Mouse (Mus musculus) kidney, embryonic 16.5 days (tissue): ENCODE measurements around the gene Zdhhc22. TPM values are rescaled to one million over a fixed set of nuclear protein-coding genes. Genes with fewer than 3 reads are reported as not detected.

Experiments used
- ATAC-seq: fragments of 200-750 bp; cut with Nextera tagmentation; 2 replicates; pipeline ENCODE4 v1.8.0; 2017; ENCODE audit warnings: moderate TSS enrichment; ENCODE audit not compliant: low FRiP score, low TSS enrichment
- H3K27ac ChIP-seq: fragments of 300-500 bp; sonication (generic); 2 replicates; pipeline ENCODE4 v1.5.1; 2014; ENCODE audit warnings: low read length
- H3K27me3 ChIP-seq: fragments of 300-500 bp; sonication (generic); 2 replicates; pipeline ENCODE4 v1.6.1; 2014; ENCODE audit warnings: low read length, control low read depth, mixed read lengths; ENCODE audit not compliant: insufficient read depth
- H3K36me3 ChIP-seq: fragments of 300-500 bp; sonication (generic); 2 replicates; pipeline ENCODE4 v1.6.1; 2014; ENCODE audit warnings: low read length, control low read depth, mixed read lengths; ENCODE audit not compliant: insufficient read depth
- H3K4me1 ChIP-seq: fragments of 300-500 bp; sonication (generic); 2 replicates; pipeline ENCODE4 v1.6.1; 2014; ENCODE audit warnings: low read length, control low read depth, mixed read lengths; ENCODE audit not compliant: insufficient read depth
- H3K4me2 ChIP-seq: fragments of 300-500 bp; sonication (generic); replicated peaks from 2 replicates; pipeline ENCODE4 v1.6.1; 2014; ENCODE audit warnings: low read depth, low read length
- H3K4me3 ChIP-seq: fragments of 300-500 bp; sonication (generic); 2 replicates; pipeline ENCODE4 v1.5.1; 2014; ENCODE audit warnings: mild to moderate bottlenecking, low read length
- H3K9ac ChIP-seq: fragments of 300-500 bp; sonication (generic); replicated peaks from 2 replicates; pipeline ENCODE4 v1.6.1; 2014; ENCODE audit warnings: low read length
- H3K9me3 ChIP-seq: fragments of 300-500 bp; sonication (generic); 2 replicates; pipeline ENCODE4 v1.6.1; 2016; ENCODE audit warnings: low read length, control low read depth
- WGBS: fragments of 180-500 bp; shearing (Covaris S2); extraction: QIAGEN DNeasy Blood & Tissue Kit; methylation state at CpG from one replicate; pipeline ENCODE4 v1.1.7; 2014; 5-methylcytosine and 5-hydroxymethylcytosine counted together
- microRNA-seq: library from miRNA; unstranded; fragments of <30 nt; microRNA quantifications from one replicate; pipeline ENCODE4, GENCODE M21; 2016
- polyA plus RNA-seq: library from polyadenylated mRNA; unstranded; fragments of >200 nt; fragmentation: Nextera tagmentation; extraction: Ambion mirVana; gene quantifications from 2 replicates; pipeline ENCODE4 v1.2.1, GENCODE M21; 2015

Gene Zdhhc22
- polyA plus RNA-seq, 1 experiment from 2014 or later: not detected

GRCm38 (mm10) chr12:86931919-86932574, 58.2 kb downstream of the Zdhhc22 start:
- no peak overlapping the region for H3K9ac ChIP-seq
- H3K27me3 ChIP-seq: no peaks in the 10 kb centered on the region
- H3K27ac ChIP-seq: no peak overlapping the region
- H3K4me3 ChIP-seq: no peak overlapping the region
- WGBS: 14% methylated on average over 7 of the region's 7 CpGs
- H3K4me2 ChIP-seq: no peak overlapping the region
- no peaks in the 10 kb centered on the region for H3K36me3 ChIP-seq
- H3K4me1 ChIP-seq: 0 out of 2 replicates have a peak, but pooled peaks cover 6% of the 10 kb centered on the region
- no peak for ATAC-seq
- peaks cover 9% of the 10 kb centered on the region for H3K9me3 ChIP-seq

- H3K27ac ChIP-seq: no peak overlapping the region
- ATAC-seq: no peak
- H3K27me3 ChIP-seq: no peaks in the 10 kb centered on the region
- H3K4me3 ChIP-seq: no peak overlapping the region
- no peak overlapping the region for H3K9ac ChIP-seq
- no peak overlapping the region for H3K4me2 ChIP-seq
- H3K4me1 ChIP-seq: 0 out of 2 replicates have a peak, but pooled peaks cover 6% of the 10 kb centered on the region
- H3K36me3 ChIP-seq: no peaks in the 10 kb centered on the region
- H3K9me3 ChIP-seq: peaks cover 9% of the 10 kb centered on the region
- WGBS: 72% methylated on average over 6 of the region's 6 CpGs
Measured at GRCm38 (mm10) chr12:86930934-86931729, 59.1 kb downstream of the Zdhhc22 start.

Small RNA genes within 50 kb of the gene (microRNA-seq; reads per million reads assigned to microRNA genes)
- not detected for gene Gm25847

Other genes starting within 250 kb of the Zdhhc22 start
- 30.3 and 30.4 TPM in 2 replicates for gene Irf2bpl, start 105.6 kb downstream of the Zdhhc22 start, polyA plus RNA-seq
- 24.0 and 24.9 TPM in 2 replicates for gene Cipc, start 43.4 kb downstream of the Zdhhc22 start, polyA plus RNA-seq
- gene Tmem63c, start 30.9 kb upstream of the Zdhhc22 start, polyA plus RNA-seq: 0.04 and 0.30 TPM in 2 replicates
- 0.35 and 0.73 TPM in 2 replicates for gene Ngb, start 112.1 kb upstream of the Zdhhc22 start, polyA plus RNA-seq
- gene Gstz1, start 156.7 kb upstream of the Zdhhc22 start, polyA plus RNA-seq: 59.8 and 60.4 TPM in 2 replicates
- 20.3 and 20.7 TPM in 2 replicates for gene Pomt2, start 157.5 kb upstream of the Zdhhc22 start, polyA plus RNA-seq
- 0.66 and 1.2 TPM in 2 replicates for gene Samd15, start 209.3 kb upstream of the Zdhhc22 start, polyA plus RNA-seq
- 2.0 and 2.5 TPM in 2 replicates for gene Tmed8, start 210.0 kb upstream of the Zdhhc22 start, polyA plus RNA-seq
- gene Noxred1, start 248.3 kb upstream of the Zdhhc22 start, polyA plus RNA-seq: 0.60 and 0.67 TPM in 2 replicates